Mouse (Mus musculus): ENCODE measurements around the gene Pgm1.

- TF ChIP-seq POLR2A (IDR thresholded peaks at IDR 0.05; ENCODE audit: insufficient read length, low read depth), result no peak
- TF ChIP-seq MYOG (IDR thresholded peaks at IDR 0.05; ENCODE audit: control insufficient read depth in 1 of 3, insufficient read depth in 1 of 3, insufficient read length in 2 of 3, low read depth in 2 of 3), result no peak
- TF ChIP-seq POLR2AphosphoS2 (IDR thresholded peaks at IDR 0.05; ENCODE audit: insufficient read length, low read depth), result no peak
- no peak for TF ChIP-seq E2F4 (IDR thresholded peaks at IDR 0.05; ENCODE audit: insufficient read depth)
- TF ChIP-seq TCF12 (IDR thresholded peaks at IDR 0.05; ENCODE audit: insufficient read depth, poor library complexity, severe bottlenecking), result no peak
- no peak for TF ChIP-seq TCF3 (IDR thresholded peaks at IDR 0.05; ENCODE audit: insufficient read length, low read depth)
- TF ChIP-seq USF1 (IDR thresholded peaks at IDR 0.05; ENCODE audit: low read depth), result no peak
- no peak for TF ChIP-seq MYOD1 (IDR thresholded peaks at IDR 0.05; ENCODE audit: control insufficient read depth in 1 of 3, insufficient read length in 2 of 3, low read depth in 2 of 3)
- no peak for TF ChIP-seq REST (IDR thresholded peaks at IDR 0.05; ENCODE audit: insufficient read depth, insufficient read length)
Measured at GRCm38 (mm10) chr4:99931807-99932206, 2.6 kb downstream of the Pgm1 start.
